Mouse (Mus musculus) liver, postnatal 0 days (tissue): ENCODE measurements at regions not wholly inside any gene's neighbourhood (a gene's known extent, or its start where the extent isn't known, plus 50 kb on each side); places are given as distances from the start of the nearest gene placed in this dataset.

Source experiments
- ATAC-seq: fragments of 200-750 bp; cut with Nextera tagmentation; 2 replicates; pipeline ENCODE4 v1.8.0; 2017; ENCODE audit warnings: mild to moderate bottlenecking, moderate library complexity
- DNase-seq: peaks from one replicate; pipeline ENCODE4 v3.0.0-alpha.2; 2016
- H3K27ac ChIP-seq: fragments of 300-500 bp; sonication (generic); 2 replicates; pipeline ENCODE4 v1.5.1; 2014; ENCODE audit warnings: antibody characterized with exemption, moderate library complexity, mild to moderate bottlenecking, low read depth
- H3K27me3 ChIP-seq: fragments of 300-500 bp; sonication (generic); 2 replicates; pipeline ENCODE4 v1.6.1; 2014; ENCODE audit warnings: low read length, control low read depth, mixed read lengths; ENCODE audit not compliant: insufficient read depth
- H3K36me3 ChIP-seq: fragments of 300-500 bp; sonication (generic); replicated peaks from 2 replicates; pipeline ENCODE4 v1.6.1; 2014; ENCODE audit warnings: mild to moderate bottlenecking, control low read depth, low read length, moderate library complexity, mixed read lengths; ENCODE audit not compliant: insufficient read depth
- H3K4me1 ChIP-seq: fragments of 300-500 bp; sonication (generic); 2 replicates; pipeline ENCODE4 v1.6.1; 2014; ENCODE audit warnings: antibody characterized with exemption, mild to moderate bottlenecking, control low read depth; ENCODE audit not compliant: insufficient read depth
- H3K4me2 ChIP-seq: fragments of 300-500 bp; sonication (generic); 2 replicates; pipeline ENCODE4 v1.6.1; 2014; ENCODE audit warnings: low read depth, mild to moderate bottlenecking, low read length, moderate library complexity, mixed read lengths
- H3K4me3 ChIP-seq: fragments of 300-500 bp; sonication (generic); 2 replicates; pipeline ENCODE4 v1.5.1; 2014; ENCODE audit warnings: low read depth, low read length
- H3K9ac ChIP-seq: fragments of 300-500 bp; sonication (generic); replicated peaks from 2 replicates; pipeline ENCODE4 v1.6.1; 2014; ENCODE audit warnings: mild to moderate bottlenecking, moderate library complexity
- H3K9me3 ChIP-seq: fragments of 300-500 bp; sonication (generic); 2 replicates; pipeline ENCODE4 v1.6.1; 2016; ENCODE audit warnings: mild to moderate bottlenecking, control low read depth, low read length, mixed read lengths
- CTCF ChIP-seq: sonication (generic); IDR thresholded peaks from 2 replicates; pipeline ENCODE4 v1.5.1; 2016; ENCODE audit warnings: antibody characterized with exemption, low read depth
- EP300 ChIP-seq: IDR thresholded peaks from 2 replicates; pipeline ENCODE4 v1.6.1; 2016; ENCODE audit warnings: antibody characterized with exemption, low read depth, mild to moderate bottlenecking
- WGBS: fragments of 180-500 bp; shearing (Covaris S2); extraction: QIAGEN DNeasy Blood & Tissue Kit; methylation state at CpG from one replicate; pipeline ENCODE4 v1.1.7; 2014; ENCODE audit not compliant: insufficient replicate concordance; 5-methylcytosine and 5-hydroxymethylcytosine counted together

- Histone ChIP-seq H3K27ac (no peak overlapping the region), H3K4me1 (no peaks in the 10 kb centered on the region), H3K27me3 (no peaks in the 10 kb centered on the region), H3K9ac (no peak overlapping the region), H3K9me3 (no peaks in the 10 kb centered on the region), H3K4me2 (no peak overlapping the region), H3K36me3 (no peaks in the 10 kb centered on the region), H3K4me3 (no peak overlapping the region)
- WGBS: 79% methylated on average over 3 of the region's 3 CpGs
- TF ChIP-seq CTCF (no peak), EP300 (no peak)
- DNase-seq (no peak), ATAC-seq (no peak)
Measured at GRCm38 (mm10) chr15:16661226-16661625, 67.3 kb upstream of the Cdh9 start.
